Mouse (Mus musculus) cortical plate, adult 2 months (tissue): ENCODE results near the gene Grin2b.

Experiments
- CTCF ChIP-seq: fragments of 200-500 bp; IDR thresholded peaks from 2 replicates; pipeline ENCODE4 v1.5.1; 2011; ENCODE audit warnings: mild to moderate bottlenecking, control low read depth, low read length; ENCODE audit not compliant: insufficient read depth; ENCODE audit errors: extremely low read depth
- POLR2A ChIP-seq: fragments of 200-500 bp; IDR thresholded peaks from 2 replicates; pipeline ENCODE4 v1.6.1; 2011; ENCODE audit warnings: mild to moderate bottlenecking, low read length, control low read depth; ENCODE audit not compliant: insufficient read depth; ENCODE audit errors: extremely low read depth

DNA sequence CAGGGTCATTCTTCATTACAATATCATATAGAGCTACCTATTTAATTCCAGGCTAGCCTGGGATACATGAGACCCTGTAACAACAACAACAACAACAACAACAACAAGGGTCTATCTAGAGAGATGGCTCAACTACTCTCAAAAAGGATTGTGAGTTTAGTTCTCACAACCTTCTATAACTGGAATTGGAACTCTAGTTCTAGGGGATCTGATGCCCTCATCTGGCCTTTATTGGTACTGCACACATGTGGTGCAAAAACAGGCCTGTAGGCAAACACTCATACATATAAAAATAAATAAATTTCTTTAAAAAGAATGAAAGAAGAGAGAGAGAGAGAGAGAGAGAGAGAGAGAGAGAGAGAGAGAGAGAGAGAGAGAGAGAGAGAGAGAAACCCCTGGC, 298.7 kb downstream of the Grin2b start:
- no peak for TF ChIP-seq POLR2A
- no peak for TF ChIP-seq CTCF
